Mouse (Mus musculus) bone marrow, adult 2 months (tissue): ENCODE results near the gene Hs3st1. TPM values are rescaled to one million over a fixed set of nuclear protein-coding genes. Genes with fewer than 3 reads are reported as not detected.

Experiments used
- H3K27ac ChIP-seq: fragments of 200-500 bp; 2 replicates; pipeline ENCODE4 v1.5.1; 2012; ENCODE audit warnings: low read depth, mild to moderate bottlenecking, control low read depth, inconsistent platforms, low read length; ENCODE audit not compliant: control insufficient read depth, poor library complexity, insufficient read depth
- H3K4me1 ChIP-seq: fragments of 200-500 bp; 2 replicates; pipeline ENCODE4 v1.6.1; 2011; ENCODE audit warnings: low read length; ENCODE audit not compliant: control insufficient read depth, insufficient read depth
- H3K4me3 ChIP-seq: fragments of 200-500 bp; replicated peaks from 2 replicates; pipeline ENCODE3; 2011; ENCODE audit warnings: mild to moderate bottlenecking, low read depth, low read length, control low read depth; ENCODE audit not compliant: control insufficient read depth
- CTCF ChIP-seq: fragments of 200-500 bp; IDR thresholded peaks from 2 replicates; pipeline ENCODE4 v1.5.1; 2011; ENCODE audit warnings: low read length, control low read depth; ENCODE audit not compliant: control insufficient read depth, insufficient read depth
- POLR2A ChIP-seq: fragments of 200-500 bp; IDR thresholded peaks from 2 replicates; pipeline ENCODE4 v1.6.1; 2011; ENCODE audit warnings: low read depth, mild to moderate bottlenecking, control low read depth, low read length, borderline replicate concordance; ENCODE audit not compliant: control insufficient read depth
- WGBS: fragments of 180-500 bp; shearing (Covaris S2); methylation state at CpG from one replicate; pipeline ENCODE4 v1.1.7; 2018; 5-methylcytosine and 5-hydroxymethylcytosine counted together
- polyA plus RNA-seq: library from polyadenylated mRNA; stranded (reverse); fragments of >200 nt; gene quantifications from 2 replicates; pipeline ENCODE4 v1.2.4, GENCODE M21; 2011; ENCODE audit warnings: low replicate concordance; ENCODE audit not compliant: missing spikeins, insufficient read depth, insufficient read length

Hs3st1 gene
- polyA plus RNA-seq, 1 experiment = 1.5 TPM

GRCm38 (mm10) chr5:39758890-39759475, 3.7 kb upstream of the Hs3st1 start:
- H3K4me1 ChIP-seq = no peaks in the 10 kb centered on the region
- 11% methylated on average over 2 of the region's 2 CpGs for WGBS
- H3K27ac ChIP-seq = no peak overlapping the region
- H3K4me3 ChIP-seq = no peak overlapping the region
- TF ChIP-seq POLR2A (no peak), CTCF (no peak)

DNA sequence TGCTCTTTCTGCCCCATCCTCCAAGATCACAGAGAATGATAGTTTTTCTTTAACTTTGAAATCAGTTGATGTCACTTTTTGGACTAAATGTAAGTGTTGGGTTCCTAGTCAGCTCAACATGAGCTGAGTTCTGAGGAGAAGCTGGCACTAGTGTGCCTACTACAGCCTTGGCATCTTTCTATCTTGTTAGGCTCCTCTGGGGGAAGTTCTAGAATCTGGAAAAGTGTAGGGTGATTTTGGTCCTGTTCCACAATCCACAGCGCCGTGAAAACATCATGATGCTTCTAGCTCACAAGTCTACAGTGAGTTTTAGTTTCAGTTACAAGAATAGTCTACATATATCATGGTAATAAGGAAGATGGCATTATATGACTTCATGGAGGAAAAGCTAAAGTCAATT, 18.4 kb downstream of the Hs3st1 start:
- WGBS = 78% methylated on average over 2 of the region's 2 CpGs
- Histone ChIP-seq H3K4me1 (no peaks in the 10 kb centered on the region; the same call in 1 of the 2 replicates), H3K4me3 (no peak overlapping the region), H3K27ac (no peak overlapping the region)
- TF ChIP-seq CTCF = no peak
- TF ChIP-seq POLR2A = no peak

DNA sequence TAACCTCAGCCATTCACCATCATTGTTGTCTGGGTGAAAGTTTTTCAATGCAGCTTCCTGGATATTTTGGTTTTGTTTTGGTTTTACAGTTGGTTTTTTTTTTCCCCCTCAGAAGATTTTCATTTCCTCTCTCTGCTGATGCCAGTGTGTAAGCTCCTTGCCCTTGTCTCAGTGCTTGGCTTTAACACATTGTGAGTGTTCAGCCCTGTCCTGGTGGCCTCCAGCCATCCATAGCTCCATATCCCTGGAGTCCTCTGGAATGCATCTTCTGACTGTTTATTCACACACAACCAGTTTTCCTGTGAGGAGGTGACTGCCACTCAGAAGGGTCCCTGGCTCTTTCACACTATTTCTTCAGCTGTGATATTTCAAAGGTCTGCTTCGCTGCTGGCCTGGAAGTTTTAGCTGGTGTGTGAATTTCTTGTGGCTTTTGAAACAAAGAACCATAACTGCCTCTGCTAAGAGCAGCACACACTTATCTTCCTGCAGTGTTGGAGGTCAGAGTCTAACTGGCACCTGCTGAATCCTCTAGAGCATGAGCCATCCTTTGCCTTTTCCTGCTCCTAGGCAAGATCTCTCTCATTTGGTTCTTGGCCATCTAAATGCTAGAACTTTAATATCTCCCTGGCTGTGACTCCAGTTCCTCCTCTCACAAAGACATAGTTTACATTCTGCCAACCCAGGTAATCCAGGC, 21.4 kb downstream of the Hs3st1 start:
- Histone ChIP-seq H3K4me3 (no peak overlapping the region), H3K27ac (no peak overlapping the region), H3K4me1 (no peaks in the 10 kb centered on the region; the same call in 1 of the 2 replicates)
- WGBS = 54% methylated on average over 1 of the region's 1 CpGs
- no peak for TF ChIP-seq CTCF
- TF ChIP-seq POLR2A = no peak

DNA sequence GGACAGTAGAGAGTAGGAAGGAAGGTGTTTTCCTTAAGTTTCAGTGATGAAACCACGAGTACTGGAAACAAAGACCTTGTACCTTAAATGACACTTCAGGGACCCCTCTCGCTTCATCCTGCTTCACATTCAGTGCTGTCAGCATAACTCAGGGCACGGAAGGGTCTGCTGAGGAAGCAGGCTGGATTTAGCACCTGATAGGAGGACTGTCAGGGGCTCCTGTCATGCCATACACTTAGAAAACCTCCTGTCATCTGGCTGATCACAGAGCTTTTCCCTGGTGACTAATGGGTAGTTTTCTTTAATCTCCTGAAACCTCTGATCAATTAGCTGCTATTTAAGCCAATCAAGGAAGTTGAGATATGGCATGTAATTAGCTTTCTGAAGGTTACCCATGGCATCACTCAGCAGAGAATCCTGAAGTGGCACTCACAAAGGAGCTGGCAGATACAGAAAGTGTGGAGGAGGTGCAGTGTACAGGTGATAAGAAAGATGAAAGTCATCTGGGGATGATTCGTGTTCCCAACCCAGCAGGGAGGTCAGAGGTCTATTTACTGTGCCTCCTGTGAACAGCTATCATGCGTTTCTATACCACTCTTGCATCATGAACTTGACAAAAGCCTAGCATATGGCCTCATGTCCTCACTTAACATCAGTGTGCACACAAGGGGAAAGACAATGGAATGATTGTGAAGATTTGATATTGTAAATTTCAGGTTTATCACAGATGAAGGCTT, 22.1 kb downstream of the Hs3st1 start:
- no peak for TF ChIP-seq POLR2A
- H3K4me1 ChIP-seq = no peaks in the 10 kb centered on the region; the same call in 1 of the 2 replicates
- 59% methylated on average over 5 of the region's 5 CpGs for WGBS

GRCm38 (mm10) chr5:39715694-39716550, 39.4 kb downstream of the Hs3st1 start:
- H3K27ac ChIP-seq = no peak overlapping the region
- H3K4me3 ChIP-seq = no peak overlapping the region
- 31% methylated on average over 13 of the region's 13 CpGs for WGBS
- TF ChIP-seq CTCF = no peak
- TF ChIP-seq POLR2A = no peak
- H3K4me1 ChIP-seq = no peaks in the 10 kb centered on the region

More for the DNA sequence above, 22.1 kb downstream of the Hs3st1 start:
- no peak overlapping the region for H3K4me3 ChIP-seq
- no peak overlapping the region for H3K27ac ChIP-seq

GRCm38 (mm10) chr5:39715193-39715592, 40.1 kb downstream of the Hs3st1 start:
- H3K4me3 ChIP-seq = no peak overlapping the region
- H3K27ac ChIP-seq = no peak overlapping the region
- 26% methylated on average over 5 of the region's 5 CpGs for WGBS
- no peak for TF ChIP-seq POLR2A
- TF ChIP-seq CTCF = no peak
- no peaks in the 10 kb centered on the region for H3K4me1 ChIP-seq

GRCm38 (mm10) chr5:39705539-39705938, 49.7 kb downstream of the Hs3st1 start:
- TF ChIP-seq CTCF (no peak), POLR2A (no peak)
- Histone ChIP-seq H3K4me3 (no peak overlapping the region), H3K4me1 (no peaks in the 10 kb centered on the region), H3K27ac (no peak overlapping the region)
- WGBS = 25% methylated on average over 3 of the region's 3 CpGs
